Mouse (Mus musculus) heart, postnatal 36 days (tissue): ENCODE results near the gene Sec24c. TPM values are rescaled to one million over a fixed set of nuclear protein-coding genes. Genes with fewer than 3 reads are reported as not detected.
A peak's percentile ranks its signal among the peaks of the same experiment; 100 is the strongest.

ENCODE experiments used
- DNase-seq, 2 experiments: peaks; one replicate each; pipeline ENCODE4 v3.0.0; 2021 to 2022
- intact Hi-C: fragments of 180-260 bp; cut with DNase I; formaldehyde crosslinking; loops from one replicate; pipeline ENCODE4 v1.15.1; 2025
- total RNA-seq, 2 experiments: library from RNA; stranded (reverse); gene quantifications; 2 replicates each; pipeline ENCODE4 v1.2.3; 2021

Gene Sec24c
- total RNA-seq, 2 experiments from 2014 or later, result 97.8 to 104 TPM

DNA sequence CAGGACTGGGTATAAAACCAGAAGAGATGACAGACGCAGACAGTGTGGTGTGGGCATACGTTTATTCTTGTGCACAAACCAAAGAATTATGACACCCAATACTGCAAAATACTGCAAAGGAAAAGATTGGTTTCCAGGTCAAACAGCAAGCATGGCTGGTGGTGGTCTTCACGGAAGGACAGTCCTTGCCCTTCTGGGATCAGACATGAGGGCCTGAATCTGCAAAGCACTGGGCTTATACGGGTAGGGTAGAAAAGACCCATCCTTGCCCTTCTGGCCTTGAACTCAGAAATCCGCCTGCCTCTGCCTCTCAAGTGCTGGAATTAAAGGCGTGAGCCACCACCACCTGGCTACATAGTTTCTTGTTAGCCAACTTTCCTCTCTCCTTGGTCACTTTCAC, 15.2 kb upstream of the Sec24c start:
- no peak for DNase-seq
- intact Hi-C loops, result loop anchor here (1.0 kb wide), 1 partner anchor 83 kb away; no protein-coding TSS in a partner anchor

DNA sequence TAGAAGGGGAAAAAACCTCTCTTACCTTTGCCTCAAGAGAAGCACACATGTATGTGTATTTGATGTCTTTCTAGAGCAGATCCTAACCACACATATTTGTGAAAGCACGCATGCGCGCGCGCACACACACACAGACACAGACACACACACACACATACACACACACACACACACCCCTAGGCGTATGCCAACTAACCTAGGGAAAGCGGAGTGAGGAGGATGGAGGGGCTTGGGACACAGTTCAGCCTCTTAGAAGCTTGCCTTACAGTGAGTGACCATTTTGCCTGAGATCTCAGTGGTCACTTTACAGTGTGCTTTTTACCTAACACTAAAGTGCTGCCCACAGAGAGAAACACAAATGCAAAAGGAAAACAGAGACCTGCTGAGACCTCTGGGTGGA, 14.4 kb upstream of the Sec24c start:
- no peak for DNase-seq
- intact Hi-C loops, result loop anchor here (2.0 to 5.0 kb wide), 2 partner anchors 19 to 267 kb away; partner anchors contain the start of genes Mrps16 and Usp54

DNA sequence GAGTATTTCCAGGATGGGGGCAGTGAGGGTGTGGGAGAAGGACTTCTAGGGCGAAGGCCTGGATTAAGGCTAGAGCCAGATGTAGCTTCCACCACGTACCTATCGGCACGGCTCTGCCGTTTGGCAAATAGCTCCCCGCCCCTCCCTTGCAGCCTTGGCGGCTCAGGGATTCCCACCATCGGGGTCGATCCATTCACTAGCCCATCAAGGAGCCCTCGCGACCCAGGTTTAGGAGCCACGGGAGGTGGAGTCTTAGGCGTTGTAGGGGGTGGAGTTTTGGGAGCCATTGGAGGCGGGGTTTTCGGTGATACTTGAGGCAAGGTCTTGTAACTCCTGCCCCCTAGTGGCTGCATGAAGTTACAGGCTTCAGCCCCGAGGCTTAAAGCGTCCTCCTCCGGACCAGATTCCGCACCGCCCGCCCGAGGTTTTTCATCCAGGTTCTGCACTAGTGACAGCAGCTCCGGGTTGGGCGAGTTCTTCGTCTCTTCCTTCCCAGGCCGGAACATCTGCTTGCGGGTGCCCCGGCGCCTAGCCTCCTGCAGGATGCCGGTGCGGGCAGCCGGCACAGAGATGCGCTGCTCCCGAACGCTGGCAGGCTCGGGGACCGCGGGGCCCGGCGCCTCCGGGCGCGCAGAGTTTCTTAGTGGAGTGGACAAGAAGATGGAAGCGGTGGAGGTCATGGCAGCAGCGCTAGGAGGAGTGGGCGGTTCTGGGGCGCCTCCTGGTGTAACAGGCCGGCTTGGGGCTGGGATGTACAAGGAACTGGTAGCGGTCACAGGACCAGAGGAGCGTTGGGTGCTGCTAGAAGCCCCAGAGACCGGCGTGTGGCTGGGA, 13.1 kb upstream of the Sec24c start:
- peak; percentile 89 to 93 for DNase-seq

DNA sequence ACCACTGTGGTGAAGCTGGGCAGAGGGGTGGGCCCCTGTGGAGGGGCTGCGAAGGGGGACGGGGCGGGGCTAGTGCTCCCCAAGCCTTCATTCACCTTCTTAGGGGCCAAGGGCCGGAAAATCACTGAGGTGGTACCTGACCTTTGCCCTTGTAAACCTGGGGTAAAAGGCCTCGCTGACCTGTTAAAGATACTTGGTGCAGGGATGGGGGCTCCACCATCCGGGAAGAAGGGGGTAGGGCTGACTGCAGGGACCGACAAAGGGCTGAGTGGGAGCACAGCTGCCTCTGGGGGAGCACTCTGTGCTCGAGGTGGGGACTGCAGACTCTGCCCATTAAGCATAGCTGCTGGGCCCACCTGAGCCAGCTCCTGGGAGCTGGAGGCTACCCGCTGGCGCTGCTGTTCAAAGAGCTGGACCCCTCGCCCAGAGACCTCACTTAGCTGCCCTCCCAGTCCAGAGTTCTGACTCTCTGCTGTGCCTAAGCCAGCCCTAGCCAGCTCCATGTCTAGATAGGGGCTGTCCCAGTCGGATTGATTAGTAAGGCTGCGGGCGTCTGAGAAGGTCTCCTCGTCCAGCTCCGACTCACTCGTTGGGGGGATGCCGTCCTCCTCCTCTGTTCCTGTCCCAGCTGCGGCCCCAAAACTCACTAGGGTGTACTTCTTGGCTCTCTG, 12.3 kb upstream of the Sec24c start:
- no peak for DNase-seq
- intact Hi-C loops, result loop anchor here (2.0 to 5.0 kb wide), 2 partner anchors 21 to 269 kb away; partner anchors contain the start of genes Mrps16 and Usp54

More for the DNA sequence above, 13.1 kb upstream of the Sec24c start:
- intact Hi-C loops, result loop anchor here (2.0 to 5.0 kb wide), 2 partner anchors 20 to 269 kb away; partner anchors contain the start of genes Mrps16 and Usp54

DNA sequence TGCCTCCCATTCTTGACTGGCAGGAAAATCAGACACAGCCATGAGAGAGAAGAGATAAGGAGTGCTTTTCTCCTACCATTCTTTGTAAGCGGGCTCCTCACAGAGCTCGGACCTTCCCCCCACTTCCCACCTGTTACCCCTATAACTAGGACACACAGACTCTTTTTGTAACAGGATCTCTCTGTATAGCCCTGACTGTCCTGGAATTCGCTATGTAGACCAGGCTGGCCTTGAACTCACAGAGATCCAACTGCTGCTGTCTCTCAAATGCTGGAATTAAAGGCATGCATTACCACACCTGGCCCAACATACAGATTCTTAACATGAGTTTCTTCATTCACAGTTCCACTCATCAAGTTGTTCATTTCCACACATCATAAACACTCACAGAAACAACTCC, 11.4 kb upstream of the Sec24c start:
- intact Hi-C loops, result loop anchor here (5.0 kb wide), 1 partner anchor 270 kb away; the partner anchor contains the start of gene Mrps16
- DNase-seq, result no peak

DNA sequence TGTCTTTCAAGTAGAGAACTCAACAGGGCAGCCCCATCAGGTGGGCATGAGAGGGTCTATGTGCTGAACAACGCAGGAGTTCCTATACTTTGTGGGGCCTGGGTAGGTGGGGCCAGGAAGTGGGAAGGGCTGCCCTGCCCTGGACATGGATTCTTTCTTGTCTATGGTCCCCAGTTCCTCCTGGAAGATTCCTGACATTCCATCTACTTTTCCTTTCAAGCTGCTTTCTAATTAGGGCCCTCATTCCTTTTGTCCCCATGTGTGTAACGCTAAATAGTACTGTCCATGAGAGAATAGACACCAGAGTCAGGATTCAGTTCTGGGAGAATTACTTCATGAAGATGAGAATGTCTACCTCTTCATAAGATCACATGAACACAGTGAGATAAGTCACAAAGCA, 10.5 kb upstream of the Sec24c start:
- DNase-seq, result no peak
- intact Hi-C loops, result loop anchor here (5.0 kb wide), 1 partner anchor 271 kb away; the partner anchor contains the start of gene Mrps16

DNA sequence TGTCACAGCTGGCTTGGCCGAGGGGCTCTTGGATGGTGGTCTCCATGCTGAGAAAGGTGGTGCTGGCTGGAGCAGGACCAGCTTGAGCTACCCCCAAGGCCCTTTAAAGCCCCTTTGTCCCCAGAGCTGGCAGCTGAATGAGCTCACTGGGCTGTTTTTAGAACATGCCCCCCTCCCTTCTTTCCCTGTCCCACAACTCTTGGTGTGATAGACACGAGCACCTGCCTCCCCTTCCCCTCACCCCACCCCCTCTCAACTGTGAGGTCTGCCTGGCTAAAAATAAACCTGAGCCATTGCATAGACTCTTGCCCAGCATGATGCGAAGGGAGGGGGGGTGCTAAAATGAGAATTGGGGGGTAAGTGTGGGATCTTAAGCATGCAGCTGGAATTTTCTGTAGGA, 9.7 kb upstream of the Sec24c start:
- DNase-seq, result no peak
- intact Hi-C loops, result loop anchor here (5.0 kb wide), 1 partner anchor 272 kb away; the partner anchor contains the start of gene Mrps16

DNA sequence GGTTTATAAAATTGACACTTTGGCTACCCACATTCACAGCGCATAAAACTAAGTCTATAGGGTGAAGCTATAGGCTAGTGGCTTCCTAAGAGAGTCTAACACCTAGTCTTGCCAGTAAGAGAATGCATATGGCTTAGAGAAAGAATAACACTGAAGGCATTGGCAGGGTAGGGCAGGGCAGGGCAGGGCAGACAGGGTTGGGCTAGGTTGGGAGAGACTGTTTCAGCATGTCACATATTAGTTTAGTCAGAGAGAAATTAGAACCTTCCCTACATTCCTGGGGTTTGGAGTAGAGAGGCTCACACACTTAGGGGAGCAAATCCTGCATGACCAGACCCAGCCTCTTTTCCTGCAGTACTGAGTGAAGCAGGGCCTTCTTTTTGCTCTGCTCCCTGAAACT, 6.6 kb upstream of the Sec24c start:
- intact Hi-C loops, result no loop called here

DNA sequence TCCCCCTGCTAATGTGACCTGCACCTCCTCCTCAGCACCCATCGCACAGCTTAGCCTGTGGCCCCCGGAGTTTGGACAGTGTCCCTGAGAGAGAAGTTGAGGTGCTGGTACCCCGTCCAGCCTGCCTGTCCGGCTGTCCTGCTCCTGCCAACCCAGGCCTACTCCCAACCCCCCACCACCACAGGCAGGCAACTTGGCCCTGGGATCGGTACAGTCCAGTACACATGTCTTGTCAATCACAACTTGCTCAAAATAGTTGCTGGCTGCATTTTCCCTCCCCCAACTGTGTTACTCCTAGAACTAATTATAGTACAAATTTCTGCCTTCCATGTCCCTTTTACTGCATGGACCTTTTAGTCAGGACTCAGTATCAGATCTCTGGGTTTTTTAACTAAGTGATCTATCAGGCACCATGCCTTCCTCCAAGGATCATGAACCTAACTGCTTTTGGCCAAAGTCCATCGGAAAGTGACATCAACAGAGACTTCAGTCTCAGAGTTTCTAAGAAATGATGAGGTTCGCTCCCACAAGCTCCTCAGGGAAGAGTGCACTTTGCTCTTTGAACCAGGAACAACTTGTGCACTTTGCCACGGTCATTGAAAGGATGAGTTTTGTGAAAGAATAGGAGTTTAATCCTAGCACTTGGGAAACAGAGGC, 5.8 kb upstream of the Sec24c start, which contains the start of gene Synpo2l:
Gene Synpo2l (minus strand): TSS at position 201 of the 657 bp plus-strand sequence.
- peak in 1 of 2 experiments; percentile 40 for DNase-seq
- intact Hi-C loops, result no loop called here

More for the DNA sequence above, 6.6 kb upstream of the Sec24c start:
- DNase-seq, result no peak

DNA sequence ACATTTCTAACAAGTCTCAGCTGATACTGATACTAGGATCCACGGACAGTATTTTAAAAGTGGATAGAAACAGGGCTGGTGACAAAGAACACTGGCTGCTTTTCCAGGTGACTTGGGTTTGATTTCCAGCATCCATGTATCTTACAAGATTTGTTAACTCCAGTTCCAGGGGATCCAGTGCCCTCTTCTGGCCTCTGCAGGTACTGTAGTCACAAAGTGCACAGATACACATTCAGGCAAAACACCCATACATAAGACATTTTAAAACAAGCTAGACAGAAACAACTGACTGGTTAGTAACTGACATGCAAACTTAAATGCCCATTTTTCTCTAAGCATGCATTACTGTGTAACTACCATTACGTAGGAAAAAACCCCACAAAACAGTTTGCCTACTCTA, 1.1 kb upstream of the Sec24c start:
- DNase-seq, result no peak
- intact Hi-C loops, result loop anchor here (10.0 kb wide), 1 partner anchor 198 kb away; no protein-coding TSS in a partner anchor

DNA sequence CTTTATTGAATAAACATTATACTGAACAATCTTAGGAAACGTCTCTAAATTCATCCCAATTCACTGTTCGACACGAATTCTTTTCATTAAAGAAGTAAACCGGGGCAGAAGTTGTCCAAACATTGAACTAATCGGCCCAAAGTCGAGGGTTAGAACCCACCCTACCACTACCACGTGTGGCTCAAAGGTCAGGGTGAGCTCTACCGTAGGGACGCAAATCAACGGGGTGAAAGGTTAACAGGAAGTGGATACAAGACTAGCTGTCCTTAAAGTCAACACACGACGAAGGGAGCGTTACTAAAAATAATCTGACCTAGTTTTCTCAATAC, 409 bp upstream of the Sec24c start:
- intact Hi-C loops, result loop anchor here (2.0 to 10.0 kb wide), 2 partner anchors 19 to 199 kb away; no protein-coding TSS in a partner anchor
- DNase-seq, result peak; percentile 53 to 64

DNA sequence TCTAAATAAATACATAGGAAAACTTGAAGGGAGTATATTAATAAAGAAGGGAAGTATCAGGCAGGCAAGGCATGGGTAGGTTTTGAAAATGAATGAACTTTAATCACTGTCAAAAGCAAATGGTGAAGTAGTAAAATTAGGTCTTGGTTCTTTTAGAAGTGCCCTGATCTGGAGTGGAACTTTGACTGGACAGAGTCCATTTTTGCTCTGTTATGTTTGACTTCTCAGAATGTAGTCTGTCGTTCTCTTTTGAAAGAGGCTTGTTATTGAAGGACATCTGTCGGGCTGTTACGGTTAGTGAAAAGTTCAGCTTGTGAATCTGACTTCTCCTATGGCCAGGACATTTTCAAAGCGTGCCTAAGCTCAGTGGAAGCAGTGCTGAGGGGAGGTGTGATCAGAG, 3.8 kb downstream of the Sec24c start:
- intact Hi-C loops, result loop anchor here (10.0 kb wide), 1 partner anchor 203 kb away; no protein-coding TSS in a partner anchor
- no peak for DNase-seq

DNA sequence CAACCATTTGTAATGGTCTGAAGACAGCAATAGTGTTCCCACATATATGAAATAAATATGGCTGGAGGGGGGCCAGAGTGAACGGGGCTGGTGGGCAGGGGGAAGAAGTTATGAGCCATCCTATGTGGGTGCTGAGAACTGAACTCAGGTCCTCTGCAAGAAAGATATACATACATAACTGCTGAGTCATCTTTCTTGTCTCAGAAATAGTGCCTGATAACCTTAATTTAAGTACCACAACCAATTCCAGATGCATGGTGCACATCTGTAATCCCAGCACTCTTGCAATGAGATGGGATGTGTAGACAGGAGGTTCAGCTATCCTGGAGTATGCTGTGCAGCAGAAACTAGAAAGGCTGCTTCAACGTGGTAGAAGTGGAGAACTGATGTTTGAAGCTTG, 7.6 kb downstream of the Sec24c start:
- intact Hi-C loops, result no loop called here
- no peak for DNase-seq

DNA sequence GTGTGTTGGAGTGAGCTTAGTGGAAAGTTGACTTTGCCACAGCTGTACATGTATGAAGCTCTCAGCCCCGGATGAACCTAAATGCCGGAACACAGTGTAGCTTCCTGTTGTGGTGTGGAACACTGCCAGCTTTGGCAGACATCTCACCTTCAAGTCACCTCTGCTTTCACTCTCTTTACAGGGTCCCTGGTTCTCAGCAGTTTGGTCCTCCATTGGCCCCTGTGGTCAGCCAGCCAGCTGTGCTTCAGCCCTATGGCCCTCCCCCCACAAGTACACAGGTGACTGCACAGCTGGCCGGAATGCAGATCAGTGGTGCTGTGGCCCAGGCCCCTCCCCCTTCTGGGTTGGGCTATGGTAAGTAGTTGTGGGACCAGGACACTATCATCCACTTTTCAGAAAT, 8.4 kb downstream of the Sec24c start:
- no peak for DNase-seq
- intact Hi-C loops, result no loop called here

DNA sequence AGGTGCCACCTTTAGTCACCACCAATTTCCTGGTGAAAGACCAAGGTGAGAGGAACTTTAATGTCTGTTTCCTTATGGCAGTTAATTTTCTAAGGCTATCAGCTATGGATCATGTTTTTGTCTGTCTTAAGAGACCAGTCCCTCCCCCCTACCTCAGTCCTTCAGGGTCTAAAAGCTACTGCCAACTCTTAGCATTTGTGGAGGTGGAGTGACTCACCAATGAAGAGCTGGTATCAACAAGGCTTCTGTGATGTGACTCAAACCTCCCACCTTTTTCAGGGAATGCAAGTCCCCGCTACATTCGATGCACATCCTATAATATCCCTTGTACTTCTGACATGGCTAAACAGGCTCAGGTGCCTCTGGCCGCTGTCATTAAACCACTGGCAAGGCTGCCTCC, 12.5 kb downstream of the Sec24c start:
- DNase-seq, result no peak
- intact Hi-C loops, result no loop called here

DNA sequence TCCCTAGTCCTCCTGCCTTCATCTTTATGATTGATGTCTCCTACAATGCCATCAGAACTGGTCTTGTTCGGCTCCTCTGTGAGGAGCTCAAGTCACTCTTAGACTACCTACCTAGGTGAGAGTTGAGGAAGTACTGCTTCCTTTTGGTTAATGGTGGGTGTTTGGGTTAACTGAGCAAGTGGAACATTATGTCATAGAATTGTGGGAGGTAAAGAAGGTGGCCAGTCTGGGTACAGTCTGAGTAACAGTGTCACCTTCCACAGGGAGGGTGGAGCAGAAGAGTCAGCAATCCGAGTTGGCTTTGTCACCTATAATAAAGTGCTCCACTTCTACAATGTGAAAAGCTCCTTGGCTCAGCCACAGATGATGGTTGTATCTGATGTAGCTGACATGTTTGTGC, 14.9 kb downstream of the Sec24c start:
- intact Hi-C loops, result no loop called here
- DNase-seq, result no peak

DNA sequence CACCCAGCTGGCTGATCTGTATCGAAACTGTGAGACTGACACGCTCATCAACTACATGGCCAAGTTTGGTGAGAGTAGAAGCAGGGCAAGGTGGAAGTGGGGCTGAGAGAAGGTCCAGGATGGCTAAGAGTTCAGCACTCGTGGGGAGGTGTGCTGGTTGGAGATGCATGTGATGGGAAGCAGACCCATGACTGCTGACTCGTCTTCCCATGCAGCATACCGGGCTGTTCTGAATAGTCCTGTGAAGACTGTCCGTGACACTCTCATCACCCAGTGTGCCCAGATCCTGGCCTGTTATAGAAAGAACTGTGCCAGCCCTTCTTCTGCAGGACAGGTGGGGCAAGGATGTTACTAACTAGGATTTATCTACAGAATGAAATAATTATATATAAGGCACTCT, 17.7 kb downstream of the Sec24c start:
- DNase-seq, result no peak
- intact Hi-C loops, result loop anchor here (2.0 to 5.0 kb wide), 2 partner anchors 17 to 49 kb away; partner anchors contain the start of genes Sec24c and Usp54

DNA sequence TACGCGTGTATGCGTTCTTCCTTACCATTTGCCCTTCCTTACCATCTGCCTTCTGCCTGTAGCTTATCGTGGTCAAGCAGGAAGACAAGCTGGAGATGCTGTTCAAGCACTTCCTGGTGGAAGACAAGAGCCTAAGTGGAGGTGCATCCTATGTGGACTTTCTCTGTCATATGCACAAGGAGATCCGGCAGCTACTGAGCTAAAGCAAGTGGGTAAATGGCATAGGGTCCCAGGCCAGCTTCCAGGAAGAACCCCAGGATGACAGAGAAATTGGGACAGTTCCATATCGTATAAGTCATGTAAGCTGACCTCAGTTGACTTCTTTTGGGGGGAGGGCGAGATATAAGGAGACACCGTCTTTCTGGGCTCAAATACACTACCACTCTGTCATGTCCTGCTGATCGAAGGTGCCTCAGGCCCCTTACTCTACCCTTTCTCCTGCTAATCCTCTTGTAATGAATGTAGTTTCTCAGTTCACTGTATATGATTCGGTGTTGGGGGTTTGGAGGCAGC, 19.5 kb downstream of the Sec24c start:
- DNase-seq, result no peak
- intact Hi-C loops, result loop anchor here (2.0 to 5.0 kb wide), 2 partner anchors 19 to 51 kb away; partner anchors contain the start of genes Sec24c and Usp54

DNA sequence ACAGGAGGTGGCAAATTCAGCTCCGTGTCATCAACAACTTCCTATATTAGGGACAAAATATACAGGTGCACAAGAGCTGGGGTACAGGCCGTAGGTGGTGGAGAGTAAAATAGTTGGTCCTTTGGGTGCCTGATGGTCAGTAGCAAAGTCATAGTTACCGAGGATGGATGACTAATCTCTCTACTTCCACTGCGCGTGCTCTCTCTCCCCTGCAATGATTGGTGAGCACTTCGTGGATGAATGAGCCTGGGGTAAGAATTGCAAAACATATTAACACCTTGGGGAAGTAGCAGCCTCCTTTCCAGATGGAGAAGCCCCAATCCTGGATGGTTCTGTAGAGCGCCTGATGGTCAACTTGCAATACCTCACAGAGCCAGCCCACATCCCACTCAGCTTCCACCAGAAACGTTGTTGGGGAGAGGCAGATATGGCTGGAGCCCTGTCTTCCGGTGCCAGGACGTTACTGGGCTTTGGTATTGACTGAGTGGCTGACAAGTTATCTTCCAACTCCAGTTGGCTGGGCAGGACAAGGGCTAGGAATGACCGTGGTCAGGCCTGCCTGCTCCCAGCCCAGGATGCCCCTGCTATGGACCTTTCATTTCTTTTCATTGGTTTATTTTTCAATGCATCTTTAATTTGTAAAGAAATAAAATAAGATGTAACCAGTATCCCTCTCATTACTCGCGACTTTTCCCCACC, 20.2 kb downstream of the Sec24c start:
- intact Hi-C loops, result loop anchor here (5.0 kb wide), 1 partner anchor 52 kb away; the partner anchor contains the start of gene Usp54

More for the DNA sequence above, 20.2 kb downstream of the Sec24c start:
- DNase-seq, result peak in 1 of 2 experiments; percentile 23
